Mouse (Mus musculus) ES-Bruce4 (cell line): ENCODE measurements around the gene Ccdc162. TPM values are rescaled to one million over a fixed set of nuclear protein-coding genes. Genes with fewer than 3 reads are reported as not detected.
"Not testable (repeated sequence)": the region's sequence is repeated elsewhere in the genome, so short reads cannot be mapped to it uniquely, and the experiment has no call there.

Source experiments
- H3K27ac ChIP-seq: 2 replicates; pipeline ENCODE4 v1.5.1; 2012; ENCODE audit warnings: low read length, inconsistent platforms; ENCODE audit not compliant: insufficient read depth
- H3K27me3 ChIP-seq: 2 replicates; pipeline ENCODE4 v1.6.1; 2012; ENCODE audit warnings: mild to moderate bottlenecking, low read length, inconsistent platforms; ENCODE audit not compliant: control insufficient read depth, poor library complexity, insufficient read depth, severe bottlenecking
- H3K36me3 ChIP-seq: 2 replicates; pipeline ENCODE4 v1.6.1; 2012; ENCODE audit warnings: inconsistent platforms, mild to moderate bottlenecking, low read length, moderate library complexity; ENCODE audit not compliant: control insufficient read depth, poor library complexity, insufficient read depth, severe bottlenecking
- H3K4me1 ChIP-seq: one replicate; pipeline ENCODE4 v1.8.1; 2011; ENCODE audit warnings: low read length; ENCODE audit not compliant: control insufficient read depth, insufficient read depth
- H3K4me3 ChIP-seq: 2 replicates; pipeline ENCODE4 v1.5.1; 2011; ENCODE audit warnings: low read depth, mild to moderate bottlenecking, low read length
- H3K9ac ChIP-seq: 2 replicates; pipeline ENCODE4 v1.6.1; 2012; ENCODE audit warnings: low read depth, mild to moderate bottlenecking, inconsistent platforms; ENCODE audit not compliant: poor library complexity, severe bottlenecking
- H3K9me3 ChIP-seq: replicated peaks from 2 replicates; pipeline ENCODE4 v1.6.1; 2012; ENCODE audit warnings: mild to moderate bottlenecking, low read length, inconsistent platforms; ENCODE audit not compliant: control insufficient read depth, poor library complexity, insufficient read depth, severe bottlenecking
- CTCF ChIP-seq: IDR thresholded peaks from one replicate; pipeline ENCODE4 v1.8.1; 2011; ENCODE audit warnings: low read depth, low read length
- EP300 ChIP-seq: IDR thresholded peaks from 2 replicates; pipeline ENCODE4 v1.6.1; 2011; ENCODE audit warnings: low read depth, low read length; ENCODE audit not compliant: insufficient read depth
- POLR2A ChIP-seq: IDR thresholded peaks from one replicate; pipeline ENCODE4 v1.8.1; 2011; ENCODE audit warnings: low read length; ENCODE audit not compliant: insufficient read depth
- polyA plus RNA-seq: library from polyadenylated mRNA; stranded (reverse); fragments of >200 nt; gene quantifications from 2 replicates; pipeline ENCODE4 v1.2.4, GENCODE M21; 2011; ENCODE audit warnings: low read depth; ENCODE audit not compliant: missing spikeins, insufficient read depth, insufficient read length

Gene Ccdc162
- polyA plus RNA-seq, 1 experiment: 3.5 TPM

GRCm38 (mm10) chr10:41665498-41665897, 50.9 kb downstream of the Ccdc162 start:
- Histone ChIP-seq H3K9ac (no peak overlapping the region), H3K27me3 (no peaks in the 10 kb centered on the region), H3K36me3 (no peaks in the 10 kb centered on the region), H3K9me3 (no peaks in the 10 kb centered on the region), H3K4me3 (no peak overlapping the region), H3K27ac (no peak overlapping the region), H3K4me1 (no peaks in the 10 kb centered on the region)
- TF ChIP-seq POLR2A (no peak), CTCF (no peak), EP300 (no peak)

DNA sequence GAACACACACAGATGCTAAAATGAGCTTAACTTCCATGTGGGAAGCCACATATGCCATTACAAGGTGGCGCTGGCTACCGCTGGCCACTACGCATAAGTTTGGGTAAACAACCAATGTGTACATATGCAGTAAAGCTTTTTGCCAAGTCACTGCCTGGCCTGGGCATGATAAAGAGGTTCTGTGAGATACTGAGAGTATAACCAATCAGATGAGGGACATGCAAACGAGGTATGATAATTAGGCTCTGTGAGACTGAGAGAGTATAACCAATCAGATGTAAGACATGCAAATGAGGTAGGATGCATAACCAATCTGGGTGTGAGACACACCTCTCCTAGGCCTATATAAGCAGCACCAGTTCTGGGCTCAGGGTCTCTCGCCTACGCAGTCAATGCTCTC, 56.8 kb downstream of the Ccdc162 start:
- not testable (repeated sequence) for H3K4me3 ChIP-seq, H3K36me3 ChIP-seq, H3K9me3 ChIP-seq, H3K27ac ChIP-seq, H3K4me1 ChIP-seq, H3K9ac ChIP-seq, H3K27me3 ChIP-seq

DNA sequence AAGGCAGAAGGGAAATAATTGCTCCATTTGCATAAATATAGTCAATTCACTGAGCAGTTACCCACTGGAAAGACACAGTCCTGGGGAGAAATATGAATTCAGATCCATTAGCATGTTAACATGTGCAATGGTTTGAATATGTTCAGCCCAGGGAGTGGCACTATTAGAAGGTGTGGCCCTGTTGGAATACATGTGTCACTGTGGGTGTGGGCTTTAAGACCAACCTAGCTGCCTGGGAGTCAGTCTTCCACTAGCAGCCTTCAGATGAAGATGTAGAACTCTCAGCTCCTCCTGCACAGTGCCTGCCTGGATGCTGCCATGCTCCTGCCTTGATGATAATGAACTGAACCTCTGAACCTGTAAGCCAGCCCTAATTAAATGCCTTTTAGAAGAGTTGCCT, 60.8 kb downstream of the Ccdc162 start:
- H3K9me3 ChIP-seq, H3K4me3 ChIP-seq, H3K27me3 ChIP-seq, H3K9ac ChIP-seq, H3K36me3 ChIP-seq, H3K27ac ChIP-seq, H3K4me1 ChIP-seq: not testable (repeated sequence)

GRCm38 (mm10) chr10:41652988-41653387, 63.4 kb downstream of the Ccdc162 start:
- no peak overlapping the region for H3K9ac ChIP-seq
- no peaks in the 10 kb centered on the region for H3K36me3 ChIP-seq
- TF ChIP-seq CTCF (no peak), EP300 (no peak), POLR2A (no peak)
- H3K4me3 ChIP-seq: no peak overlapping the region
- no peaks in the 10 kb centered on the region for H3K27me3 ChIP-seq
- no peak overlapping the region for H3K27ac ChIP-seq
- no peaks in the 10 kb centered on the region for H3K4me1 ChIP-seq
- H3K9me3 ChIP-seq: no peaks in the 10 kb centered on the region

DNA sequence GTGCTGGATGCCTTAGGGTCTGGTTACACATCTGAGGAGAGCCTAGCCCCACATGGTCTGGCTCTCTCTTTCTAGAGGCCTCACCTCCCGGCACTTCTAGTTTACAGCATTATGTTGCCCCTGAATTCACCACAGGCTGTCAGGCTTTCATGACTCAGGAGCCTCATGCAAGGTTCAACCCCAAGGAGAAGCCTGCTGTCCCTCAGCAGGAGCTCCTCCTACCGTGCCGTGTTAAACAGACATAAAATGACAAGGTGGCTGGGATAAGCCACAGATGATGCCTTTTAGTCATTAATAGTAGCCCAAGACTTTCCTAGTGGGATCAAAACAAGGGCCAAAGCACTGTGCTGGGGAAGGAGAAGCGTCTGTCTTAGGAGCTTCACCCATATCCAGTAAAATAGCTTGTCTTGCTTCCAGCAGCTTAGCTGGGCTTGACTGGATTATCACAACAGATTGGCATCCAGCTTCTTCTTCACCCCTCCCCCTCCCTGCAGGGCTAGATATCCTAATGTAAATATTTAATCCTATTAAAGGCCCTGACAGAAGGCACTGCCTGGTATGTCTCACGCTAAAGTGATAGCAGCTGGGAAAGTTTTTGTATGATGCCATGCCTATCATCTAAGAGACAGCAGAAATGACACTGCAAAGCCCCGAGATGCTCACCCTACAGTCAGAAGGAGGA, 64.2 kb downstream of the Ccdc162 start:
- H3K36me3 ChIP-seq: no peaks in the 10 kb centered on the region
- H3K4me3 ChIP-seq: no peak overlapping the region
- H3K4me1 ChIP-seq: no peaks in the 10 kb centered on the region
- no peak overlapping the region for H3K27ac ChIP-seq
- no peaks in the 10 kb centered on the region for H3K9me3 ChIP-seq
- no peaks in the 10 kb centered on the region for H3K27me3 ChIP-seq
- TF ChIP-seq CTCF: no peak
- TF ChIP-seq POLR2A: no peak
- TF ChIP-seq EP300: no peak
- H3K9ac ChIP-seq: no peak overlapping the region

DNA sequence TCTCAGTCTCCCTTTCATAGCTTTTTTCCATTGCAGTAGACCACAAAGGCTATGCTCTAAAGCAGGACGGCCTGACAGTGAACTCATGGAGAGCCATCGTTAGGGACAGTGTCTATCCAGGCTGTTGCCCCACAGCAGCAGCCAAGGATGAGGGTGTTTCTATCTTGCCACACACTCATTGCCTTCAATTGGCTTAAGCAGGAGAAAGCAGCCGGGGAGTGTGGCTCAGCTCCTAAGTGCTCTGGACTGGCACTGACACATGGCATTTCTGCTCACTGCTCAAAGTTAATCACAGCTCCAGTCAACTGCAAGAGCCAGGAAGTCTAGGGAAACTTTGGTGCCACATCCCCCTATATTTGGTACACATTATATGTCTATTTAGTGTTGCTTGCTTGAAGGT, 64.9 kb downstream of the Ccdc162 start:
- Histone ChIP-seq H3K36me3 (no peaks in the 10 kb centered on the region), H3K27me3 (no peaks in the 10 kb centered on the region), H3K4me3 (no peak overlapping the region), H3K9me3 (no peaks in the 10 kb centered on the region), H3K4me1 (no peaks in the 10 kb centered on the region), H3K9ac (no peak overlapping the region), H3K27ac (no peak overlapping the region)
- TF ChIP-seq POLR2A (no peak), CTCF (no peak), EP300 (no peak)
